Mouse (Mus musculus) cerebellum, adult 9-10 months (tissue): ENCODE data around the gene Bloc1s5.

Experiments
- DNase-seq: peaks from one replicate; pipeline ENCODE4 v3.0.0; 2022

Gene Bloc1s5

GRCm38 (mm10) chr13:38554210-38554609, 80.7 kb downstream of the Bloc1s5 start:
- DNase-seq, result no peak

GRCm38 (mm10) chr13:38548681-38549080, 86.2 kb downstream of the Bloc1s5 start:
- no peak for DNase-seq

- DNase-seq, result no peak
Measured at GRCm38 (mm10) chr13:38547717-38548116, 87.2 kb downstream of the Bloc1s5 start.

GRCm38 (mm10) chr13:38546754-38547153, 88.2 kb downstream of the Bloc1s5 start:
- no peak for DNase-seq

- no peak for DNase-seq
Measured at GRCm38 (mm10) chr13:38545460-38545859, 89.4 kb downstream of the Bloc1s5 start.

- no peak for DNase-seq
Measured at GRCm38 (mm10) chr13:38544769-38545445, 90.0 kb downstream of the Bloc1s5 start.

- DNase-seq, result no peak
Measured at GRCm38 (mm10) chr13:38543455-38544125, 91.3 kb downstream of the Bloc1s5 start.
